Mouse (Mus musculus): ENCODE data around the gene Itgad.

DNA sequence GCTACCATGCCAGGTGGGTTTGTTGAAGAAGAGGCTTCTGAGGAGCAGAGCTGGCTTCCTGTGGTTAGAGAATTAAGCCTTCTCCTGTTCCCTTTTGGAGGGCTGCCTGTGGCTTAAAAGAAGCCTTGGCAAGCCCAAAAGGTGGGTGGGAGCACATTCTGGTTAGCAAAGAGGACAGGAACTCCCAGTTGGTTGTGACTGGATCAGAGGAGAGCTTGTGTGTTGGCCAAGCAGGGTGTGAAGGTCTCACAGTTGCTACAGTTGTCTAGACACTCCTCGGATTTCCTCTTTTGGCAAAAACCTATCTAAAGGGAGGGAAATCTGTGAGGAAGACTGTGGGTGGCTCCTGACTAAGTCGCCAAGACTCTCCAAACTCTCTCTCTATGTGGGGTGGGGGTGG is 24.2 kb downstream of the Itgad start:
- no peak for TF ChIP-seq POLR2A (IDR thresholded peaks at IDR 0.05; ENCODE audit: control insufficient read depth, extremely low read depth, insufficient read depth, low read length, poor library complexity)
- TF ChIP-seq CTCF (IDR thresholded peaks at IDR 0.05; ENCODE audit: borderline replicate concordance, control insufficient read depth, extremely low read depth, insufficient read depth, low read length, poor library complexity) = no peak
